Mouse (Mus musculus): ENCODE results near the gene Ddb1.

The Ddb1 gene

DNA sequence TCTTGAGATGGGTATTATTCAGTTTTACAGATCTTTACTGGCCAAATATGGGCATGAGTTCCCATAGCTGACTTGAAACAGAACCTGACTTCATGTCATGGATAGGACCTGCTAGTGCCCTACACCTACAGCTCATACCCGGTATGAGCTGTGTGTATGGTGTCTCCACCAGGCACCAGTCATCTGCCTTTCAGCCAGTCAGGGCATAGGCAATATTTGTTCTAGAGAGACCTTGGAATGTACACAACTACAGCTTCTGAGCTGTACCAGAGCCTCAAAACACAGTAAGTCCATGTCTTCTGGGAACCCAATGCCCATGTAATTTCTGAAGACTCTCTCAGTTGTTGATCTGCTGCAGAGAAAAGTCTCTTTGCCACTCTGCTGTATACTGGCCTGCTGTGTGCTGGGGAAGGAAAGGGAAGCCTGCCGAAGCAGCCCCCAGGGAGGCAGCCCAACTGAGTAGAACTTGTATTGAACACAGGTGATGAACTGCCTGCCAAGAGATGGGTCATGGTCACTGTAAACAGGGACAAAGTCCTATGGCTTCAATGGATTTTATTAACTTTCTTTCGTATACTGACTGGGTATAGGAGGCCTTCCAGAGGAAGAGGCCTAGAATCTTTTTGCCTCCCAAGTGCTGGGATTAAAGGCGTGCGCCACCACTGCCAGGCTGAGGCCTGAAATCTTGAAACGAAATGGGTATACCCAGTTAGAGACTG lies 13.3 kb upstream of the Ddb1 start:
- DNase-seq, result no peak

DNA sequence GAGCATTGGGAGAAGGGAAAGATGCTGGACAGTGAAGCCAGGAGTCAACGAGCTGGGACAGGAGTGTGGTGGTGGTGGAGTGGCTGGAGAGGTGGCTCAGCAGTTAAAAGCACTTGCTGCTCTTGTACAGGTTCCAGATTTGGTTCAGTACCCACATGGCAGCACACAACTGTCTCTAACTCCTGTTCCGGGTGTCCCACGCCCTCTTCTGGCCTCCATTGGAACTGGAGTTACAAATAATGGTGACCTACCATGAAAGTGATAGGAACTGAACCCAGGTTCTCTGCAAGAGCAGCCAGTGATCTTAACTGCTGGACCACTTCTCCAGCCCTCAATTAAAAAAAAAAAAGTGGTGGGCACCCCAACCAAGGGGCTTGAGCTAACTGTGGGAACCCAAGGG lies 6.9 kb upstream of the Ddb1 start:
- no peak for DNase-seq

DNA sequence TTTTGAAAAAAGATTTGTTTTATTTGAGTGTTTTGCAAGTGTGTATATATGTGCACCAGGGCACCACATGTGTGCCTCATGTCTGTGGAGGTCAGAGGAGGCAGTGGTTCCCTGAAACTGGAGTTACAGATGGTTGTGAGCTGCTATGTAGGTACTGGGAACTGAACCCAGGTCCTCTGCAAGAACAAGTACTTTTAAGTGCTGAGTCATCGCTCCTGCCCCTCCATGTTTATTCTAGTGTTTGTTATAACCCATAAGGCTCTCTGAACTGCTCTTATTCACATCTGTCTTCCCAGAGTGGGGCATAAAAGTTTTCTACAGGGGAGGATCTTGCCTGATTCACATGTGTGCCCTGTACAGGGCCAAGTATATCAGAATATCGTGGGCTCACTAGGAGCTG lies 5.5 kb upstream of the Ddb1 start:
- no peak for DNase-seq

DNA sequence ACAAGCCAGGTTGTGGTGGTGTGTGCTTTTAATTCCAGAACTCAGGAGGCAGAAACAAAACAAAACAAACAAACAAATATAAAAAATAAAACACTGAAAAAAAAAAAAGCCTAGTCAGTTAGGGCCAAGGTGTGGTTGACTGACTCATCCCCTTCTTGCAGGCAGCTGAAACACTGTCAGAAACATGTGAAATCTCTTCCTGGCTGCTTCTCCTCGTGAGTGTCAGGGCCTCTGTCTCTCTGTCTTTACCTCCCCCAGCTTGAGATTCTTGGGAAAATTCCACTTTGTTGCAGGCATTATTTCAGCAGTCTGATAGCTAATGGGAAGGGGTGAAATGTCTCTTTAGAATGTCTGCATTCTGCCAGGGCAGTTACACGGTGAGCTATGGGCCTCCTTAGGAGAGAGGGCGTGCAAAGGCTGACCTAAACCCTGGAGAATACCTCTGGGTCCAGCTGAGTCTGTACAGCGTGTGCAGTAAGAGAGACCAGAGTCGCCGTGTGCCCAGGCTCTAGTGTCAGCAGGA lies 2.8 kb upstream of the Ddb1 start:
- no peak for DNase-seq

DNA sequence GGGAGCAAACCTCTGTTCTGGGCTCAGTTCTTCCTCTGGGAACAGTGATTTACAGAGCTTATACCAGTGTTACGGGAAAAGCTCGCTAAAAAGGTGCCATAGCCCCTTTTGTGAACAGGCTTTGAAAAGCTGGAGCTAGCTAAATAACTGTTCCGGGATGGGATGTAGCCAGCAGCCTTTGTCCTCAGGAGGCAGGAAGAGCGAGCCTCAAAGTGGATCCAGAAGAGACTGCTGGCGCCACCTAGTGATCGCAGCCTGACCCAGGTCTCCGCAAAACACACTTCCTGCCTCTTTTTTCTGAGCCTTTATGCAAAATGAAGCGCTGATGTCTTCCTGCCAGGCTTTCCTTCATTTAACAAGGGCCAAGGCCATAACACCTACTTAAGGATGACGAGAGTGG lies 2.3 kb upstream of the Ddb1 start:
- peak; percentile 93 for DNase-seq

DNA sequence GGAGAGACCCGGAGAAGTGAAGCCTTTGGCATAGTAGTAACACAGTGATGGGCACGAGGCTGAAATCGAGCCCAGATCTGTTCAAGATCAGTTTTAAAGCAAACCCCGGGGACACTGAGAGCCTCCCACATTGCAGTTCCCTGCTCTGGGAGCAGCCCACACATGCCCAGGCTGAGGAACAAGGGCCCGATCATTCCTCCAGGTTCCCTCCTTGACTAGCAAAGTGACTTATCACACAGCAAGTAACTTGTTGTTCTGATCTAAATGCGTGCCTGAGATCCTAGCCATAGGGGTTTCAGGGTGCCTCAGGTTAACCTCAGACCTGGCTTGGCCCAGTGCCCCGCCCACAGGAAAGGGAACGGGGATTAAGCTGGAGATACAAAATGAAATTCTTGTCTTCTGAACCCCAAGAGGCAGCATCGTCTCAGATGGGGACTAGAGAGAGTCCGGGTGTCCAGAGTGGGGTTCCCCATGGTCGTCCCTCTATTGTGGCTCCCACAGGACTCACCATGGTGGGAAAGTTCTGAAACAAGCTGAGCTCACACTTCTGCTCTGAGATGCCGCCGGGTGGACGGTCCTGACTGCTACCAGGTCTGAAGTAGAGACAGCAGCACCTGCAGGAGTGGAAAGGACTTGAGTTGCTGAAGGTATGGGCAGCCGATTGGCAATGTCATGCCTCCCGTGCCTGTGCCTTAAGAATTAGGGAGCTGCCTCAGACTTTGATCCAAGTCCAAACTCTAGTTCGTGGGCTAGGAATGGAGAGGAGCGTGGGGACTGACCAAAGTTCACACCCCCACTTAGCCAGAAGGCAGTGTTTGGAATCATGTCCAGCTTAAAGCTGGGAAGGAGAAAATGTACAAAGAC lies 1.2 kb upstream of the Ddb1 start:
- peak; percentile 82 for DNase-seq

DNA sequence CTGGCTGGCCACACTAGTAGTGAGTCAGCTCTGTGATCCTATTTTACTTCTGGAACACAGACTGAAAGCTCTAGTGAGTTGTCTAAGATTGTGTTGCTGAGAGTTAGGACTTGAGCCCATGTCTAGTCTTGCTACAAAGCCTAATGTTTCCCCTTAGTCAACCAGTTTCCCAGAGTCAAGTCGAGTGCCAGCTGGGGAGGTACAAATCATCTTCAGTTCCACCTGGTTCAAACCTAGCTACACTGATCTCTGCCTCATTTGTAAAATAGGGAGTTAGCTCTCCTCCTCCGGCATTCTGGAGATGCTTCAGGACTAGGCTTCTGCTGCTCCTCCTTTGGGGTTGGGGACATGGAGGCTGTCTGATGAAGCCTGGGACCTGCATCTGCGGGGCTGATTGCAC lies 593 bp upstream of the Ddb1 start:
- no peak for DNase-seq

DNA sequence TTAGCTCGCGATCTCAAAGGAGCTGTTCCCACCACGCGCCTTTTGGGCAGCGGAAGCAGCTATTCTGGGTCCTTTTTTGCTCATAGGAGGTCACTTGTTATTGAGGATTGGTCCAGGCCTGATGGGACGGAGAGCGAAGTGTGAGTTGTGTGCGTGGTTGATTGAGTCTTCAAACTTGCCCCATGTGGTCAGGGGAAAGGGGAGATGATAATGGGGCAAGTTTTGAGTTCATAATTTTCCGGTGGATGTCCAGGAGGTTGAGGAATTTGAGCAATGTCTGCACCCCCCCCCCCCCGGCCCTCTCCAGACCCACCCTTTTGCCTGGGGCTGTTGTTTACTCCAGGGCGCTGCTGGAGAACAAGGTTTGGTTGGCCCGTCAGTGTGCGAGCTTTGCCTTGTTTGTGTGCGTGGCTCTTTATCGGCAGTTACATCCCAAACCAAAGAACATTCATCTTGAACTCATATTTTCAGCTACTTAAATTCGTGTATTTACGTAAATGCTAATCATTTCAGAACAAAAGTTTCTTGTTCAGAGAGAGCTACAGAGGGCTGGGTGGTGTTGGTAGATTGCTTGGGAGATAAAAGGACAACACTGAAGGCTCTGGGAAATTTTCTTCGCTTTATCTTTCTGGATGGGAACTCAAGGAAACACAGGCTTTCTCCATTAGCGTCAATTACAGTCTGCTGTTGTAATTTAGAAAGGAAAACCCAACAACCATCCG lies 935 bp downstream of the Ddb1 start:
- peak; percentile 41 for DNase-seq

DNA sequence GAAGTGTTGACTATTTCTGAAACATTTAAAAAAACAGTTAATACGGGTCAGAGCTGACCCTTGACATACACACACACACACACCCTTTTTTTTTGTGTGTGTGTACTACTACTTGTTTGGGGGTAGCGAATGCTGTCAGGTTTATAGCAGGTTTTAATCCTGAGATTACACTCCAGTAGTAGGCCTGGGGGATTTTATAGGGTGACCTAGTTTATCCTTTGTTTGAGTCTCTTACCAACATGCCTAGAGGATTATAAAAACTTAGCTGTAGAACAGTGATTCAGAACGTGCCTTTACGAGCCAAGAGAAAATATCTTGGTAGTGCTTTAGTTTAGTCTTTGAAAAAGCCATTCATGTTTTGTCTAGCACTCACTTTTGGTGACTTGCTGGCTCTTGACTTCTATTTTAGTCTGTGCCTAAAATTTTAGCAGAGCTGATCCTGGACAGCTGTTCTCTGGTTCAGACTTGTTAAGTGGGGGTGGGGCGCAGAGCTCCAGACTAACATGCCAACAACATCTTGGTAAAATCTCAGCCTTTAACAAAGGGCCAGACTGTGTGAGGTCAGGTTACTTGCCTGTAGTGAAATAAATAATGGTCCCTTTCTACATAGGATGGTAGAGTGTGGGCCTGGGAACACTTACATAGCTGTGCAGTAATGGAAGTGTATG lies 3.6 kb downstream of the Ddb1 start:
- no peak for DNase-seq

DNA sequence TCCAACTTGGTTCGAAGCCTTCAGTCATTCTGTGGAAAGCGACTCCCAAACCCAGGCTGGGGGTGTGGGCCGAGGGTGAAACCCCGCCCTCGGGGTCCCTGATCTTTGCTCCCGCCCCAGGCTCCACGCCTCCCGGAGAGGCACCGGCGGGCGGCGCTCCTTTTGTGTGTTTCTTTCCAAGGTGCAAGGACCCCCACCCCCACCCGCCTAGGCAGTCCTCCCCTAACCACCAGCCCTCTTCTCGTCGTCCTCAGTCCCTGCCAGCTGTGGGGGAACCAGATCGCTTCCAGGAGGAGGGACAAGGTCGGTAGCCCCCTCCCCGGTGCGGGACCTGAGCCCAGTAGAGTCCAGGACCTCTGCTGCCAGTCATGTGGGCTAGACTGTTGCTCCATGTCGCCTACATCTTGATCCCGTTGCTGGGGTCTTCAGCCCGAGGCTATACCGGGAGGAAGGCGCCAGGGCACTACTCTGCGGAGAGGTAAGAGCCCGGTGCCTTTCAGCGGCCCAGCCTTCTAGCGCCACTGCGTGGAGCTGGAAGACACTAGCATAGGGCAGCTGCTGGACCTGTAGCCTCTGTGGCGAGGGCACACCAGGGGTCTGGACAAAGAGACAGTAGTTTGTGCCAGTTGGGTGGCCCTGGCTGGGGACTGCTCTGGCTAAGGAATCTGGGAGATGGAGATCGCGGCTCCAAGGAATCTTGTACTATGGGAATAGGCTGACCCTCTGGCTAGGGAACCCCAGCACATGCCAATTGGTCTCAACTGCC lies 29.2 kb downstream of the Ddb1 start, which contains the start of gene Vwce:
Gene Vwce (plus strand): TSS at position 108 of the 766 bp plus-strand sequence.
- peak; percentile 61 for DNase-seq

DNA sequence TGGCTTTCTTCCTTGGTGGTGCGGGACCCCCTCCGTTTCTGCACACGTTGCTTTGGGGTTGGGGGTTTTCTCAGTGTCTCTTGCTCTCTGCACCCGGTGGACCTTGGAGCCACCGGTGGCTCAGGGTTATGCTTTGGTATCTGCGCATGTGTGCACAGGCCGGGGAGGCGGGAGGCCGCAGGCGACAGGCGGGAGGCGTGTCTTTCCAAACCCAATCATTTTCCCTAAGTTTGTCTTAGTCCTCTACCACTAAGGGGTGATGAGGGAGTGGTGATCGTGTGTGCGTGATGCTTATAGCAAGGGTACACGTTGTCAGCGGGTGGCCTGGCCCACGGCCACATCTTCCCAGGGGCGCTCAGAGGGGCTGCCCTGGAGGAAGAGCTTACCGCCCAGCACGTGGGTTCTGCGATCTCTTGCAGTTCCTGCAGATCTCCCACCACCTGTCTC lies 29.8 kb downstream of the Ddb1 start:
- DNase-seq, result peak; percentile 80

DNA sequence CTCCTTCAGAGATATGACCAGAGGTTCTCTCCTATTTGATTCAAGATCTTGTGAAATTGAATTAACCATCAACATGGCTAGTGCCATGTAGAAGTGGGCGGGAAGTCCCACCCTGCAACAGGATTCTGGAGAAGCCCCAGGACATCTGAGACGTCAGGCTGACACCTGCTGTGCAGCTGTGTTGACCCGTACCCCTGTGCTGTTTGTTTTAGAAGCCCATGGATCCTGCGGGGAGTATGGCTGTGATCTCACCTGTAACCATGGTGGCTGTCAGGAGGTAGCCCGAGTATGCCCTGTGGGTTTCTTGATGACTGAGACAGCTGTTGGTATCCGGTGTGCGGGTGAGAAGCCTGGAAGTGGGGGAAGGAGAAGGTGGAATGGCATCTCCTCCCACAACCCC lies 32.7 kb downstream of the Ddb1 start:
- DNase-seq, result no peak

DNA sequence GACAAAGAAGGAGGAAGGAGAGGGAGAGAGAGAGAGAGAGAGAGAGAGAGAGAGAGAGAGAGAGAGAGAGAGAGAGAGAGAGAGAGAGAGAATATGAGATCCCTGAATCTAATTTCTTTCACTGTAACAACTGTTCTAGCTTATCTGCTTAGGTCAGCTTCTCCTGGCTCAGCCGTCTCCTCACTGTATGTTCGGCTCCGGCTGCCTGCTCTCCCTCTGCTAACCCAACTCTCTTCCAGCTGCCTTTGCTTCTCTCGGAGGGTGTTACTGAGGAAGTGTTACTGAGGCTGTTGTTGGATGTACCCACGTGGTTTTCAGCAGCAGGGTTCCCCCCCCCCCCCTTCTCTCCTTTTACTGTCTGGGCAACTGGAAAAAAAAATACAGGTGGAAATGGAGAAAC lies 35.0 kb downstream of the Ddb1 start:
- no peak for DNase-seq

DNA sequence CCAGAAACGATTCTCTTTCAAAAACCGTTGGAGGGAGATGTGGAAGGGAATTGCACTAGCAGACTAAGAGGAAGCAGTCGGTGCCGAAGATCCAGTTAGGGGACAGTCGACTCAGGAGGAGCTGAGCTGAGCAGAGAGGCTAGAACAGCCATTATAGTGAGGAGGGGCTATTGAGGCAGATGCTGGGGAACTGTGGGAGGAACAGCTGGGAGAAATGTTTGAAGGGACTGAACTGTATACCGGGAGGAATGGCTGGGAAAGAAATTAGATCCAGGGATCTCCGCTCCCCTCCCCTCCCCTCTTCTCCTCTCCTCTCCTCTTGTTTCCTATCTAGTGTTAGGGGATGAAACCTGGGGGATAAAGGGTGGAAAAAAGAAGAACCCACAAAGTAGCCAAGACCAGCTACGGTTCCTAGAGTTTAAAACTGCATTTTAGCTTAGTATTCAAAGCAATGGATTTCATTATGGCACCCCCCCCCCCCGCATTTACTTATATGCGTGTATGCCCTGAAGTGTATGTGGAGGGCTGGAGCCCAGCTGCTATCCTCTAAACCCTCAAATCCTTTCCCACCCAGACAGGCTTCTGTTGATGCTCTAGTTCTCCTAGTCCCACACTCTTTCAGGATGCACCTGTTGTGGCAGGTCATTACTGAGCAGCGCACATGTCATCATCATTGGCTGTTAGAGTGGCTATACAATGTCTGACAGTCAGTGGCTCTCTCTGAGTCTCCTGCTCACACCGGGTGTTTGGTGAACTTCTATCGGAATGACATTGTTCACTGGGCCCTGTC lies 35.7 kb downstream of the Ddb1 start:
- DNase-seq, result no peak

DNA sequence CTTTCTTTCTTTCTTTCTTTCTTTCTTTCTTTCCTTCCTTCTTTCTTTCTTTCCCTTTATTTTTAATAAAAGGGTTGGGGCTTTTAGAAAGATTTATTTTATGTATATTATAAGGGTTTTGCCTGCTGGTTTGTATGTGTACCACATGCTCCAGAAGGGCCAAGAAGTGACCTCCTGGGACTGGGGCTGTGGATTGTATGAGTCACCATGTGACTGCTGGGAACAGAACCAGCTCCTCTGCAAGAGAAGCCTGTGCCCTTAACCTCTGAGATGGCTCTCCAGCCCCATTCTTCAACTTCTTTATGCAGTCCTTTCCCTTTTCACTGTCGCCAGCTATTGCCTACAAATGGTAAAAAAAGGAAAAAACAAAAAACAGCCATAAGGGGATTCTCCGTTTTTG lies 40.5 kb downstream of the Ddb1 start:
- no peak for DNase-seq

DNA sequence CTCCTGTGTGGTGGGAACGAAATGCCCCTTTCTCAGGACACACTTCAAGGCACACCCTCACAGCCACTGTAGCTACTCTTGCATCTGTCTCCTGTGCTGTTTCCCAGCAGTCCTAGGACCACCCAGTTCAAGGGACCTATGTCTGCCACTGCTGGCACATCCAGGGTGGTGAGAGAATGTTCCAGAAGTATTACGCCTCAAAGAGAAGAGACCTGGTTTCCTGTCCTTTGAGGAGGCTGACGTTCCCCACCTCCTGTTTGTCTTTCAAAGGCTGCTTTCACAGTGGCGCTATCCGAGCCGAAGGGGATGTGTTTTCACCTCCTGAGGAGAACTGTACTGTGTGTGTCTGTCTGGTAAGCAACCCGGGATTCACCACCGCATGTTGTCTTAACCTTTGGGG lies 43.0 kb downstream of the Ddb1 start:
- no peak for DNase-seq

DNA sequence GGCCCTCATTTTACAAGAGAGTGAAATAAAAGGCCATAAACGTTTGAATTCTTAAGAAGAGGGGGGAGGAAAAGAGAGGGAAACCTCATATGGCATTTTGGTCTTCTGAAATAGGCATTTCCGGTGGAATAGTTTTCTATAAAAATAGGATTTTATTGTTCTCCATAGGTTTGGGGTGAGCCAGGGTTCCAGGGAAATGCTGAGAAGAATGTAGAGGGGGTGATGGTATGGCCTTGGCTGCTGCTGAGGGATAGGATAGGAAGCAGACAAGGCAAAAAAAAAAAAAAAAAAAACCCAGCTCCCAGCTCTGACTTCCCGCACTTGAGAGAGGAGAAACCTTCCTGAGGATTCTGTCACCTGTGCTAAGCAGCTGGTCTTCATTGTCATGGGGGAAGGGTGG lies 50.9 kb downstream of the Ddb1 start:
- DNase-seq, result no peak

DNA sequence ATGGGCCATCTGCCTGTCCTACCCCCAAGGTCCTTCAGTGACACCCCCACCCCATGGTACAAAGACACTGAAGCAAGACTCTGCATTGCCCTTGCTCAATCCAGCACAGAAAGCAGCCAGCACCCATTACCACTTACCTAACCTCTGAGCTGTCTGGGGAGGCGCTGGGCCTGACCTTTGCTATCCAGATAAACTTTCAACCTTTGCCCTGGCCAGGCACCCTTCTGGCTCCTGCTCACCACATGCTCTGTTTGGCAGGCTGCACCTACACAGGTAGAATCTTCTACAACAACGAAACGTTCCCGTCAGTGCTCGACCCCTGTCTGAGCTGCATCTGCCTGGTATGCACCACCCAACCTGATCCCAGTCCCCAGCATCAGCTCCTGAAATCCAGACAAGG lies 52.6 kb downstream of the Ddb1 start:
- DNase-seq, result no peak

DNA sequence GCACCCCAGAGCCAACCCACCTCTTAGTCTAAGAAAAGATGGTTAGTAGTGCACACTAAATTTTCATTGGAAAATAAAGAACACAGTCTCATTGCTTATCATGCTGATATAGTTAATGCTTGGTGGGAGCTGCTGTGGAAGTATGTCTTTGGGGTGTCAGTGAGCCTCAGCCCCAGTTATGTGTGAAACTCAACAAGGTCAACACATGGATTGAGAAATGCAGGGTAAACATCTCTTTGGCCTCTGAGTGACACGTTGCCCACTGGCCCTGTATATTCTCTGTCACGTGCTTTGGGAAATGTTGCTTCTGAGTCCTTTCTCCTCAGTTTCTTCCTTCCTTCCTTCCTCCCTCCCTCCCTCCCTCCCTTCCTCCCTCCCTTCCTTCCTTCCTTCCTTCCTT lies 53.3 kb downstream of the Ddb1 start:
- DNase-seq, result no peak

DNA sequence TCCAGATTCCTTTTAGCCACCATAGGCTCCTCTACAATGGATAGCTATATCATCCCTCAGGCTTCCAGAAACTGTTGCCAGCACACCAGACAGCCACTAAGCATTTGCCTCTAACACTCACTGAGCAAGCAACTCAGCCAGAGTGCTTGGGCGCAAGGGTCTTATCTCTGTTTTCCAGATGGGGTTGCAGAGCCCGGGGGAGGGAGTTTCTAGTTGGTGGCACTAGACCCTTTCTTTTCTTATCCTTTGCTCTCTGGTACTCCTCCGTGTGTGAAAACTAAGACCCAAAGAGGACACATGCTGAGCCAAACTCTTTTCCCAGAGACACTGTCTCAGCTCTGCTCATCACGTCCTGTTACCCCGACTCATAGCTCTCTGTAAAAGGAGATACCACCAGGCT lies 56.2 kb downstream of the Ddb1 start:
- no peak for DNase-seq

DNA sequence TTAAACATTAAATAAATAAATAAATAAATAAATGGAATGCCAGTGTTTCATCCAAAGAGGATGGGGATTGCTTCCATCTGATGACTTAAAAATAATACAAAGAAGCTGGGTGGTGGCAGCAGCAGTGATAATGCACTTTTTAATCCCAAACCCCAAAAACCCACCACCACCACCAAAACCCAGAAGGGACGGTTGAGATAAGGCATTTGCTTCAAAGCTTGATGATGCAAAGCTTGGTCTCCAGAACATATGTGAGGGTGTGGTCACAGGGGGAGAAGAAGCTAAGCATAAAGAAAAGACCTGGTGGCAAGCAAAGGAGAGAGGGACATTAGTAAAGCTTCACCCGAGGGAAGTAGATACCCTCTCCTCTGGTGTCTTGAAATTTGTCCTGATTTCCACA lies 56.8 kb downstream of the Ddb1 start:
- no peak for DNase-seq

Measured in kidney, postnatal 14 days (tissue).